Mouse (Mus musculus) stomach, postnatal 0 days (tissue): ENCODE data around the gene Rangrf. TPM values are rescaled to one million over a fixed set of nuclear protein-coding genes. Genes with fewer than 3 reads are reported as not detected.
"Not testable (repeated sequence)": the region's sequence is repeated elsewhere in the genome, so short reads cannot be mapped to it uniquely, and the experiment has no call there.

Experiments
- ATAC-seq: fragments of 200-750 bp; cut with Nextera tagmentation; 2 replicates; pipeline ENCODE4 v1.8.0; 2017; ENCODE audit not compliant: low FRiP score, low TSS enrichment
- DNase-seq: peaks from one replicate; pipeline ENCODE4 v3.0.0-alpha.2; 2016; ENCODE audit warnings: low spot score
- H3K27ac ChIP-seq: fragments of 300-500 bp; sonication (generic); replicated peaks from 2 replicates; pipeline ENCODE4 v1.5.1; 2014; ENCODE audit warnings: mild to moderate bottlenecking, control low read depth
- H3K27me3 ChIP-seq: fragments of 300-500 bp; sonication (generic); 2 replicates; pipeline ENCODE4 v1.6.1; 2014; ENCODE audit warnings: low read length; ENCODE audit not compliant: control insufficient read depth, insufficient read depth
- H3K36me3 ChIP-seq: fragments of 300-500 bp; sonication (generic); 2 replicates; pipeline ENCODE4 v1.6.1; 2014; ENCODE audit warnings: low read length, mixed read lengths; ENCODE audit not compliant: control insufficient read depth, insufficient read depth
- H3K4me1 ChIP-seq: fragments of 300-500 bp; sonication (generic); replicated peaks from 2 replicates; pipeline ENCODE4 v1.6.1; 2014; ENCODE audit warnings: antibody characterized with exemption; ENCODE audit not compliant: control insufficient read depth, insufficient read depth
- H3K4me2 ChIP-seq: fragments of 300-500 bp; sonication (generic); replicated peaks from 2 replicates; pipeline ENCODE4 v1.6.1; 2014; ENCODE audit warnings: low read depth, mild to moderate bottlenecking, control low read depth, moderate library complexity
- H3K4me3 ChIP-seq: fragments of 300-500 bp; sonication (generic); 2 replicates; pipeline ENCODE4 v1.5.1; 2014; ENCODE audit warnings: low read depth, low read length, control low read depth
- H3K9ac ChIP-seq: fragments of 300-500 bp; sonication (generic); 2 replicates; pipeline ENCODE4 v1.6.1; 2014; ENCODE audit warnings: mild to moderate bottlenecking, low read length, control low read depth, mixed read lengths
- H3K9me3 ChIP-seq: fragments of 300-500 bp; sonication (generic); 2 replicates; pipeline ENCODE4 v1.6.1; 2016; ENCODE audit warnings: low read length; ENCODE audit not compliant: control insufficient read depth
- CTCF ChIP-seq: IDR thresholded peaks from 2 replicates; pipeline ENCODE4 v1.5.1; 2016; ENCODE audit warnings: antibody characterized with exemption, low read depth, mild to moderate bottlenecking, moderate library complexity
- EP300 ChIP-seq: optimal IDR thresholded peaks from 2 replicates; pipeline ENCODE3; 2016; ENCODE audit warnings: antibody characterized with exemption
- WGBS: fragments of 180-500 bp; shearing (Covaris S2); extraction: QIAGEN DNeasy Blood & Tissue Kit; methylation state at CpG from one replicate; pipeline ENCODE4 v1.1.7; 2014; 5-methylcytosine and 5-hydroxymethylcytosine counted together
- polyA plus RNA-seq: library from polyadenylated mRNA; unstranded; fragments of >200 nt; fragmentation: Nextera tagmentation; extraction: Ambion mirVana; gene quantifications from 2 replicates; pipeline ENCODE4 v1.2.1, GENCODE M21; 2015

Gene Rangrf
- polyA plus RNA-seq, 1 experiment from 2014 or later = 35.1 TPM

DNA sequence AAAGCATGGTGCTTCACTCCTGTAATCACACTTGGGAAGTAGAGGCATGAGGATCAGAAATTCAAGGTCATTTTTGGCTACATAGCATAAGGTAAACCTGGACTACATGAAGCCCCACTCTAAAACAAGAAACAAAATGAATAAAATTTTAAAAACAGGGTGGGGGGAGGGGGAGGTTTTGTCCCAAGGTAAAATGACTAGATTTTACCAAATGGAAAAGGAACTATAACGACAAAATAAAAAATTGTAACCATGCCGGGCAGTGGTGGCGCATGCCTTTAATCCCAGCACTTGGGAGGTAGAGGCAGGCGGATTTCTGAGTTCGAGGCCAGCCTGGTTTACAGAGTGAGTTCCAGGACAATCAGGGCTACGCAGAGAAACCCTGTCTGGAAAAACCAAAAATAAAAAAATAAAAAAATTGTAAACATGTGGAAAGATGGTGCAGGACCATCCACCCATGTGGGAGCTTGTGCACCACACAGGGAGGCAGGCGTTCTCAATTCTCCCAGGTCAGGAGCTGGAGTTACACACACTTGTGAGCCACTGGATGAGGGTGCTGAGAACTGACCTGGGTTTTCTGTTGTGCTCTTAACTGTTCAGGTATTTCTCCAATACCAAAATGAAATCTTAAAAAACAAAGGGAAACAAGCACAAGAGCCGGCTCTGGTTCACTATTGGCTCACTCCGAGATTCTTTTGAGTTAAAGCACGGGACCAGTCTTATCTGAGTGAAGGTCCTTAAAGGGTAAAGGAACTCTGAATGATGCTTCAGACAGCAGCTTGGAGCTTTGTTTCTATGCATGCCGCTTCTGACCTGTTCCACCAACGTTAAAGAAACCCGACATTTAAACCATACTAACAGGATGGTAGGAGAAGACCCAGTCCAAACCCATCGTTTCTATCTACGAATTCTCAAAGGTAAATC lies 35.7 kb upstream of the Rangrf start:
- ATAC-seq = no peak
- no peak for DNase-seq
- no peaks in the 10 kb centered on the region for H3K9me3 ChIP-seq
- H3K4me1 ChIP-seq = no peaks in the 10 kb centered on the region
- no peak overlapping the region for H3K9ac ChIP-seq
- no peak for TF ChIP-seq CTCF
- no peak for TF ChIP-seq EP300
- H3K27me3 ChIP-seq = no peaks in the 10 kb centered on the region
- H3K36me3 ChIP-seq = no peaks in the 10 kb centered on the region
- WGBS = 87% methylated on average over 15 of the region's 15 CpGs
- H3K27ac ChIP-seq = no peak overlapping the region
- no peak overlapping the region for H3K4me2 ChIP-seq
- no peak overlapping the region for H3K4me3 ChIP-seq

GRCm38 (mm10) chr11:69009508-69009907 lies 34.5 kb upstream of the Rangrf start:
- DNase-seq = no peak
- Histone ChIP-seq H3K4me2 (no peak overlapping the region), H3K27ac (no peak overlapping the region), H3K36me3 (no peaks in the 10 kb centered on the region), H3K27me3 (no peaks in the 10 kb centered on the region), H3K9ac (no peak overlapping the region), H3K4me3 (no peak overlapping the region), H3K9me3 (no peaks in the 10 kb centered on the region), H3K4me1 (no peaks in the 10 kb centered on the region)
- ATAC-seq = no peak
- TF ChIP-seq CTCF (no peak), EP300 (no peak)
- WGBS = 89% methylated on average over 1 of the region's 1 CpGs

GRCm38 (mm10) chr11:69008182-69009121 lies 33.5 kb upstream of the Rangrf start, which contains the start of gene Pfas:
TSS of gene Pfas (minus strand) at chr11:69008460.
- no peaks in the 10 kb centered on the region for H3K9me3 ChIP-seq
- no peaks in the 10 kb centered on the region for H3K4me1 ChIP-seq
- TF ChIP-seq EP300 (no peak), CTCF (no peak; the same call in 1 of the 2 replicates)
- H3K27me3 ChIP-seq = no peaks in the 10 kb centered on the region
- no peaks in the 10 kb centered on the region for H3K36me3 ChIP-seq
- H3K9ac ChIP-seq = peak within 1 kb of the TSS; percentile 70
- 9% methylated on average over 38 of the region's 38 CpGs for WGBS
- H3K4me3 ChIP-seq = peak within 1 kb of the TSS; percentile 65
- peak within 1 kb of the TSS; percentile 58 for H3K27ac ChIP-seq
- peak within 1 kb of the TSS; percentile 71 for H3K4me2 ChIP-seq
- DNase-seq = peak; percentile 93
- ATAC-seq = peak; percentile 80

DNA sequence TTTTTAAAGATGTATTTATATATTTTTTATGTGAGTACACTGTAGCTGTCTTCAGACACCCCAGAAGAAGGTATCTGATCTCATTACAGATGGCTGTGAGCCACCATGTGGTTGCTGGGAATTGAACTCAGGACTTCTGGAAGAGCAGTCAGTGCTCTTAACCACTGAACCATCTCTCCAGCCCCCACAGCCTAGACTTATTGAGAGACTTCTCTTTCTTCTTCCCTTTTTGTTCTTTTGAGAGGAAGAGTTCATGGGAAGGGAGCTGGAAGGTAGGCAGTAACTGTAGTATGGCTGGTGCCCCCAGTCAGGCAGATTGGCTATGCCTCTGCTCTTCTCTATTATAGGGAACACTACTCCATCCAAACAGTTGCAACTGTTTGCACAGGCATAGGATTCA lies 31.6 kb upstream of the Rangrf start:
- H3K4me3 ChIP-seq, H3K36me3 ChIP-seq, H3K27me3 ChIP-seq, ATAC-seq, DNase-seq, H3K4me2 ChIP-seq, H3K9me3 ChIP-seq, H3K9ac ChIP-seq, H3K27ac ChIP-seq, H3K4me1 ChIP-seq: not testable (repeated sequence)

DNA sequence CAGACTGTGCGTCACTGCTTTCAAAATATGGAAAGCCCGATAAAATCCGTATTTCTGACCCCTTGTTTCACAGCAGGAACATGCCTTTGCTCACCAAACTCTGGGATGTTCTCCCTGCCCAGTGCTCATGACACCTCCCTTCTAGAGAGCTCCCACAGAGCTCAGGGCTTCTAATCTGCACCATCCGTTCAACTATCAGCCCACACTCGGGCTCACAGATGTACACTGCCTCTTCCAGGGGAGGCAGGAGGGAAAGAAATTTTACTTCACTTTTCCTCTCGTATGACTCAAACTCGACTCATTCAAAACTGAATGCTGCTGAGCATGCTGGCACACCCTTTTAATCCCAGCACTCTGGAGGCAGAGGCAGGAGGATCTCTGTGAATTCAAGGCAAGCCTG lies 30.2 kb upstream of the Rangrf start:
- Histone ChIP-seq H3K36me3 (peaks cover 12% of the 10 kb centered on the region), H3K9me3 (no peaks in the 10 kb centered on the region), H3K4me2 (no peak overlapping the region), H3K4me1 (no peaks in the 10 kb centered on the region), H3K4me3 (no peak overlapping the region), H3K27me3 (no peaks in the 10 kb centered on the region), H3K27ac (no peak overlapping the region), H3K9ac (no peak overlapping the region)
- ATAC-seq = no peak
- WGBS = 86% methylated on average over 7 of the region's 7 CpGs
- DNase-seq = no peak
- TF ChIP-seq EP300 (no peak), CTCF (no peak)
